8 mouse cellular contexts compared by ENCODE assay signal in the genomic region with DNA sequence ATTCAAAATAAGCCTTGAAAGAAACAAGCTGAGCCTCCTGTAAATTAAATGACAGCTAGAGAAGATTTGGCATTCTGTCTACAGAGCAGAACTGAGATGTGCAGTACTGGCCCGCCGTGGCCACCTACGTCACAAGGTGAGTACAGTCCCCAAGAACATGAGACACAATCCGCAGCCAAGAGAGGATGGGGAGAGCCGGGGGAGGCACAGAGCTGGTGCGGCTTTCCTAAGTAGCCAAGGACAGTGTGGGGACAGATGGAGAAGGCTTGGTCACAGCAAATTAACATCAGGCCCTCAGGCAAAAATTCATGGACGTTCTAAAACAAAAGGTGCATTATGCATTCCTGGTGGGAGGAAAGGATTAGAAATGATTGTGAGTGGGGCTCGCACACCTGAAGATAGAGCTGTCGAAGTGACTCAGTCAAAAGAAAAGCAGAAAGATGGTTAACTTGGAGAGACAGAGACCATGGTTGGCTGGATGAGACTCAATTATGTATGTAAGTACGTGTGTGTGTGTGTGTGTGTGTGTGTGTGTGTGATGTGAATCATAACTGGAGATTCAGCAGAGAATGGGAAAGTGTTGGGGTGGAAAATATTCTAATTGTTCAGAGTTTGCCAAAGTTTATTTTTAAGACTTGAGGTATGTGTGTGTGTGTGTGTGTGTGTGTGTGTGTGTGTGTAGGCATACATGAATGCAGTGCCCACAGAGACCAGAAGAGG.
"Had no signal": no experiment of that assay in that cellular context is flagged by ENCODE, and none has a peak within 500 bp of the region (broad histone marks: within the 10 kb centered on the region; RNA-seq: fewer than 3 reads in every experiment).

No protein-coding gene starts in this region.

- DNase-seq: kidney, adult 2 months; kidney, postnatal 25 days; left cerebral cortex, postnatal 4 days; liver, postnatal 0 days; right cerebral cortex, adult 18-20 months; right cerebral cortex, postnatal 14 days; thymus, adult 18-20 months; thymus, postnatal 36 days had no signal
